ENCODE assay signal across 8 mouse cellular contexts in genomic region chr12:35532151-35532550, GRCm38 (mm10). TPM values are rescaled to one million over a fixed set of nuclear protein-coding genes. Genes with fewer than 3 reads are reported as not detected.
A peak's percentile ranks its signal among the peaks of the same experiment; 100 is the strongest.
DNase-seq lines count a peak whose midpoint lies in the region; ATAC-seq lines count a peak whose summit lies in the region.

No protein-coding gene starts in this region.

- H3K9ac ChIP-seq in liver, embryonic 16.5 days (ENCODE audit: low read depth, low read length), result no peak overlapping the region; the same call in 1 of the 2 replicates

- 0 out of 2 replicates have a peak, but pooled peaks cover 7% of the 10 kb centered on the region for H3K4me1 ChIP-seq in heart, embryonic 10.5 days
- peaks cover 12% of the 10 kb centered on the region for H3K4me1 ChIP-seq in liver, embryonic 16.5 days (ENCODE audit: control insufficient read depth, low read depth, low read length)

- no peak for ATAC-seq in liver, embryonic 16.5 days (ENCODE audit: low read depth)

- H3K9me3 ChIP-seq in heart, embryonic 10.5 days, result no peaks in the 10 kb centered on the region
- H3K9me3 ChIP-seq in liver, embryonic 16.5 days (replicated peaks; ENCODE audit: control insufficient read depth, low read length), result no peaks in the 10 kb centered on the region

- DNase-seq in A20 (ENCODE audit: low read depth, low spot score) (peak; percentile 74), NIH3T3 (ENCODE audit: low read depth) (peak; percentile 87)
- peak; percentile 52 to 80 for DNase-seq in cerebellum, postnatal 25 days
- DNase-seq in heart, embryonic 10.5 days (ENCODE audit: low spot score), result peak; percentile 75
- peak; percentile 85 for DNase-seq in kidney, postnatal 4 days
- peak; percentile 85 for DNase-seq in retina, embryonic 14.5 days (ENCODE audit: low spot score)
- DNase-seq in thymus, postnatal 36 days, result peak; percentile 55 to 70

- no peaks in the 10 kb centered on the region for H3K36me3 ChIP-seq in heart, embryonic 10.5 days
- H3K36me3 ChIP-seq in liver, embryonic 16.5 days (ENCODE audit: control insufficient read depth, insufficient read depth), result no peaks in the 10 kb centered on the region

- H3K4me3 ChIP-seq in heart, embryonic 10.5 days, result no peak overlapping the region
- H3K4me3 ChIP-seq in liver, embryonic 16.5 days (ENCODE audit: low read depth, low read length), result peak overlapping the region; percentile 22; the same call in 1 of the 2 replicates

- no peaks in the 10 kb centered on the region for H3K27me3 ChIP-seq in heart, embryonic 10.5 days (ENCODE audit: insufficient read depth, poor library complexity, severe bottlenecking)
- H3K27me3 ChIP-seq in liver, embryonic 16.5 days (ENCODE audit: control insufficient read depth, insufficient read depth, low read depth, low read length), result peaks cover 4% of the 10 kb centered on the region

- 18% methylated on average over 5 of the region's 5 CpGs for WGBS in heart, embryonic 10.5 days
- 6% methylated on average over 5 of the region's 5 CpGs for WGBS in liver, embryonic 16.5 days (ENCODE audit: insufficient replicate concordance)

- H3K4me2 ChIP-seq in liver, embryonic 16.5 days (ENCODE audit: low read depth, low read length), result peak overlapping the region; percentile 48

- H3K27ac ChIP-seq in heart, embryonic 10.5 days, result no peak overlapping the region
- no peak overlapping the region for H3K27ac ChIP-seq in liver, embryonic 16.5 days (ENCODE audit: low read length)

RNA-seq across cellular contexts. Expression of gene Ahr, which starts 2.7 kb away (rescaled TPM):
- polyA plus RNA-seq in heart, embryonic 10.5 days (2016; fragmentation: Nextera tagmentation; extraction: Ambion mirVana), result 1.2 and 2.2 TPM in 2 replicates
- polyA plus RNA-seq in liver, embryonic 16.5 days (2015; fragmentation: Nextera tagmentation; extraction: Ambion mirVana), result 3.8 and 4.1 TPM in 2 replicates
